Mouse (Mus musculus) liver, postnatal 0 days (tissue): ENCODE results near the gene Elp4.

Experiments used
- CTCF ChIP-seq: sonication (generic); IDR thresholded peaks from 2 replicates; pipeline ENCODE4 v1.5.1; 2016; ENCODE audit warnings: antibody characterized with exemption, low read depth
- EP300 ChIP-seq: IDR thresholded peaks from 2 replicates; pipeline ENCODE4 v1.6.1; 2016; ENCODE audit warnings: antibody characterized with exemption, low read depth, mild to moderate bottlenecking

GRCm38 (mm10) chr2:105663101-105663511 is 241.3 kb downstream of the Elp4 start:
- TF ChIP-seq CTCF = no peak
- no peak for TF ChIP-seq EP300
